Mouse (Mus musculus) MEL (cell line): ENCODE measurements at regions not wholly inside any gene's neighbourhood (a gene's known extent, or its start where the extent isn't known, plus 50 kb on each side); places are given as distances from the start of the nearest gene placed in this dataset.

ENCODE experiments used
- CTCF ChIP-seq, 3 experiments: IDR thresholded peaks in 2 of 3; conservative IDR thresholded peaks in 1 of 3; 2 replicates each; pipeline ENCODE4 v1.5.1; 2011 to 2012; ENCODE audit warnings: low read length in 3 of 3, low read depth in 2 of 3, mild to moderate bottlenecking in 2 of 3, improper control_type of control experiment in 1 of 3, inconsistent platforms in 1 of 3, mixed read lengths in 1 of 3, moderate library complexity in 1 of 3; ENCODE audit not compliant: control insufficient read depth in 1 of 3, insufficient read depth in 1 of 3, poor library complexity in 1 of 3, severe bottlenecking in 1 of 3
- EP300 ChIP-seq, 2 experiments: IDR thresholded peaks; 2 replicates each; pipeline ENCODE4 v1.6.1; 2011; ENCODE audit warnings: improper control_type of control experiment in 2 of 2, low read length in 2 of 2, low read depth in 1 of 2, mild to moderate bottlenecking in 1 of 2
- GATA1 ChIP-seq: IDR thresholded peaks from 2 replicates; pipeline ENCODE4 v1.6.1; 2011; ENCODE audit warnings: low read depth, low read length, improper control_type of control experiment
- NRF1 ChIP-seq: IDR thresholded peaks from 2 replicates; pipeline ENCODE4 v1.6.1; 2014; ENCODE audit warnings: low read depth, mild to moderate bottlenecking, inconsistent platforms, low read length, improper control_type of control experiment, moderate library complexity; ENCODE audit not compliant: poor library complexity, insufficient read depth, severe bottlenecking
- POLR2A ChIP-seq, 2 experiments: IDR thresholded peaks; 2 replicates each; pipeline ENCODE4 v1.6.1; 2011 to 2012; ENCODE audit warnings: low read length in 2 of 2, mild to moderate bottlenecking in 2 of 2, control low read depth in 1 of 2, improper control_type of control experiment in 1 of 2, low read depth in 1 of 2, moderate library complexity in 1 of 2; ENCODE audit not compliant: control insufficient read depth in 1 of 2, insufficient read depth in 1 of 2, poor library complexity in 1 of 2
- RCOR1 ChIP-seq: IDR thresholded peaks from 2 replicates; pipeline ENCODE4 v1.6.1; 2012; ENCODE audit warnings: low read depth, mild to moderate bottlenecking, inconsistent platforms, low read length, improper control_type of control experiment
- SIN3A ChIP-seq: IDR thresholded peaks from 2 replicates; pipeline ENCODE4 v1.6.1; 2012; ENCODE audit warnings: low read length, improper control_type of control experiment, inconsistent platforms
- ZMIZ1 ChIP-seq: IDR thresholded peaks from 2 replicates; pipeline ENCODE4 v1.6.1; 2012; ENCODE audit warnings: low read depth, mild to moderate bottlenecking, inconsistent platforms, low read length, improper control_type of control experiment, moderate library complexity

- TF ChIP-seq GATA1, result no peak
- no peak for TF ChIP-seq SIN3A
- no peak for TF ChIP-seq POLR2A (IDR thresholded peaks at IDR 0.05; ENCODE audit: control insufficient read depth in 1 of 2, insufficient read depth in 1 of 2, low read depth in 1 of 2, low read length in 2 of 2, poor library complexity in 1 of 2)
- TF ChIP-seq CTCF (IDR thresholded peaks at IDR 0.05 in 2 of 3, conservative IDR thresholded peaks at IDR 0.05 in 1 of 3; ENCODE audit: control insufficient read depth in 1 of 3, insufficient read depth in 1 of 3, low read depth in 2 of 3, low read length in 3 of 3, poor library complexity in 1 of 3, severe bottlenecking in 1 of 3), result no peak
- TF ChIP-seq RCOR1, result no peak
- TF ChIP-seq EP300 (IDR thresholded peaks at IDR 0.05; ENCODE audit: low read depth in 1 of 2, low read length in 2 of 2), result no peak
- no peak for TF ChIP-seq ZMIZ1
- no peak for TF ChIP-seq NRF1
These were observed 159.5 kb upstream of the C030005K15Rik start for GRCm38 (mm10) chr10:97886049-97886448.
